Mouse (Mus musculus) testis, adult 2 months (tissue): Measurements from ENCODE around the gene Btnl10.

Experiments used
- CTCF ChIP-seq: fragments of 200-500 bp; IDR thresholded peaks from 2 replicates; pipeline ENCODE4 v1.5.1; 2012; ENCODE audit warnings: low read depth, mild to moderate bottlenecking, inconsistent platforms, low read length, moderate library complexity; ENCODE audit not compliant: control insufficient read depth, insufficient read depth, insufficient replicate concordance
- POLR2A ChIP-seq: fragments of 200-500 bp; IDR thresholded peaks from 2 replicates; pipeline ENCODE4 v1.6.1; 2012; ENCODE audit warnings: low read depth, mild to moderate bottlenecking, inconsistent platforms, low read length, moderate library complexity; ENCODE audit not compliant: control insufficient read depth

DNA sequence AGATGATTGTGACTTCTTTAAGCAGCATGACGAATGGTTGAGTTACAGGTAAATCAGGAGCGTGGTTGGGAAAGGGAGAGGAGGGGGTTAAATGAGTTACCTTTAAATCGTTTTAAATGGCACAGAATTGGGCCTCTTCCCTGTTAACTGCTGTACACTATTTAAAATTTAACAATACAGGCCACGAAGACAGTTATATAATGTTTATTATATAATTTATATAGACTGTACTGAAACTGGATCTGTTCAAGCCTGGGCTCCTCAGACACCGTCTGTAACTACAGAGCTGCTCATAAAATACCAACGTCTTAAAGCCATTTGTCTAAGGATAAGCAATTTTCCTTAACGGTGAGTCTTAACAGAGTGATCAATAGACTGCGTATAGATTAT, 38.2 kb downstream of the Btnl10 start:
- TF ChIP-seq CTCF (no peak), POLR2A (no peak)
